In the genomic region with DNA sequence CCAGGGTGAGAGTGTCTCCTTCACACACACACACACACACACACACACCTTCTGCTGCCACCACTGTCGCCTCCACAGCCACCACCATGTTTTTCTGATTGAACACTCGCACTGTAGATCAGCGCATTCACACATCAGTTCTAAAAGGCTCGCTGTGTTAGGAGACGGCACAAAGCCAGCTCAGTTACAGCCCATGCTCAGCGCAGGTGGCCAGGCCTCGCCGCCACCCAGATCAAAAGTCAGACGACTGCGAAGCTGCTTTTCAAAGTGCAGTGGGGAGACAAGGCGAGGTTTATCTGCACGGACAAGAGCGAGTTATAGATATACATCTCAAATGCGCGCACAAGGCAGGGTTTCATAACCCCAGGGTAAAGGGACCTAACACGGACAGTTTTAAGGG, we compare ENCODE assay signal across 14 mouse cellular contexts.
A peak's percentile ranks its signal among the peaks of the same experiment; 100 is the strongest.
DNase-seq lines count a peak whose midpoint lies in the region; ATAC-seq and TF ChIP-seq lines count a peak whose summit lies in the region.
"Had no signal": no experiment of that assay in that cellular context is flagged by ENCODE, and none has a peak within 500 bp of the region (broad histone marks: within the 10 kb centered on the region; RNA-seq: fewer than 3 reads in every experiment).

No protein-coding gene starts in this region.

- WGBS in hindbrain, postnatal 0 days, result 82% methylated on average over 16 of the region's 16 CpGs
- 79% methylated on average over 16 of the region's 16 CpGs for whole genome bisulfite sequencing in hindbrain, embryonic 14.5 days
- WGBS in kidney, adult 2 months, result 54% methylated on average over 16 of the region's 16 CpGs
- 53% methylated on average over 16 of the region's 16 CpGs for WGBS in limb, embryonic 12.5 days

- H3K36me3 ChIP-seq in hindbrain, postnatal 0 days (ENCODE audit: insufficient read depth, low read length), result 0 out of 2 replicates have a peak, but pooled peaks cover 5% of the 10 kb centered on the region
- H3K36me3 ChIP-seq in hindbrain, embryonic 14.5 days (replicated peaks; ENCODE audit: control insufficient read depth, insufficient read depth), result no peaks in the 10 kb centered on the region; the same call in 1 of the 2 replicates
- H3K36me3 ChIP-seq in kidney, adult 2 months (ENCODE audit: control insufficient read depth, insufficient read depth, low read length), result no peaks in the 10 kb centered on the region
- no peaks in the 10 kb centered on the region for H3K36me3 ChIP-seq in limb, embryonic 12.5 days

- H3K4me2 ChIP-seq in hindbrain, postnatal 0 days (ENCODE audit: low read depth, low read length), result no peak overlapping the region
- no peak overlapping the region for H3K4me2 ChIP-seq in hindbrain, embryonic 14.5 days (replicated peaks)
- H3K4me2 ChIP-seq in limb, embryonic 12.5 days, result no peak overlapping the region
- H3K4me2 ChIP-seq: neural tube, embryonic 13.5 days had no signal

- TF ChIP-seq POLR2A in kidney, adult 2 months (IDR thresholded peaks at IDR 0.05; ENCODE audit: low read depth, low read length), result no peak

- no peaks in the 10 kb centered on the region for H3K4me1 ChIP-seq in hindbrain, postnatal 0 days (ENCODE audit: insufficient read depth, low read length)
- no peaks in the 10 kb centered on the region for H3K4me1 ChIP-seq in hindbrain, embryonic 14.5 days (replicated peaks; ENCODE audit: control insufficient read depth, insufficient read depth, low read length)
- H3K4me1 ChIP-seq in kidney, adult 2 months (ENCODE audit: control insufficient read depth, insufficient read depth, low read length), result peaks cover 18% of the 10 kb centered on the region
- peaks cover 25% of the 10 kb centered on the region for H3K4me1 ChIP-seq in limb, embryonic 12.5 days (replicated peaks)
- H3K4me1 ChIP-seq: neural tube, embryonic 13.5 days had no signal

- 0 out of 2 replicates have a peak overlapping the region, but pooled peaks have one; percentile 20 for H3K27ac ChIP-seq in hindbrain, postnatal 0 days
- H3K27ac ChIP-seq in hindbrain, embryonic 14.5 days, result no peak overlapping the region
- H3K27ac ChIP-seq in kidney, adult 2 months (ENCODE audit: insufficient read depth, low read depth, low read length), result no peak overlapping the region
- peak overlapping the region; percentile 41 for H3K27ac ChIP-seq in limb, embryonic 12.5 days
- H3K27ac ChIP-seq: kidney, postnatal 0 days; neural tube, embryonic 13.5 days had no signal

- no peaks in the 10 kb centered on the region for H3K9me3 ChIP-seq in hindbrain, postnatal 0 days (ENCODE audit: low read length)
- no peaks in the 10 kb centered on the region for H3K9me3 ChIP-seq in hindbrain, embryonic 14.5 days (ENCODE audit: control insufficient read depth, low read length)
- H3K9me3 ChIP-seq in limb, embryonic 12.5 days, result no peaks in the 10 kb centered on the region
- H3K9me3 ChIP-seq: neural tube, embryonic 13.5 days had no signal

- TF ChIP-seq CTCF in hindbrain, postnatal 0 days (IDR thresholded peaks at IDR 0.05; ENCODE audit: low read depth), result no peak
- no peak for TF ChIP-seq CTCF in kidney, adult 2 months (conservative IDR thresholded peaks at IDR 0.05; ENCODE audit: insufficient read depth, insufficient read length, low read depth, low read length)

- H3K27me3 ChIP-seq in hindbrain, postnatal 0 days (ENCODE audit: insufficient read depth, low read length), result no peaks in the 10 kb centered on the region
- no peaks in the 10 kb centered on the region for H3K27me3 ChIP-seq in hindbrain, embryonic 14.5 days (ENCODE audit: control insufficient read depth, insufficient read depth, low read length)
- no peaks in the 10 kb centered on the region for H3K27me3 ChIP-seq in kidney, adult 2 months (replicated peaks; ENCODE audit: control insufficient read depth, insufficient read depth, low read length)
- no peaks in the 10 kb centered on the region for H3K27me3 ChIP-seq in limb, embryonic 12.5 days
- H3K27me3 ChIP-seq: neural tube, embryonic 13.5 days had no signal

- H3K9ac ChIP-seq in hindbrain, postnatal 0 days (replicated peaks; ENCODE audit: low read length), result no peak overlapping the region
- H3K9ac ChIP-seq in hindbrain, embryonic 14.5 days, result no peak overlapping the region
- no peak overlapping the region for H3K9ac ChIP-seq in limb, embryonic 12.5 days (replicated peaks)
- H3K9ac ChIP-seq: neural tube, embryonic 13.5 days had no signal

- ATAC-seq in hindbrain, postnatal 0 days, result peak; percentile 62; the same call in 1 of the 2 replicates
- no peak for ATAC-seq in hindbrain, embryonic 14.5 days (ENCODE audit: low FRiP score)
- ATAC-seq in limb, embryonic 12.5 days (ENCODE audit: insufficient number of reproducible peaks, insufficient read depth, low FRiP score, low TSS enrichment, low read depth), result no peak; the same call in 1 of the 2 replicates

- peak; percentile 36 for DNase-seq in hindbrain, postnatal 0 days (ENCODE audit: low spot score)
- no peak for DNase-seq in hindbrain, embryonic 14.5 days (ENCODE audit: low spot score)
- peak; percentile 27 for DNase-seq in brain, adult 2 months (ENCODE audit: low read depth, low spot score)
- peak; percentile 76 for DNase-seq in kidney, adult 2 months
- no peak for DNase-seq in testis, postnatal 10 days (ENCODE audit: low spot score)
- no peak for DNase-seq in lung, postnatal 14 days
- no peak for DNase-seq in left cerebral cortex, adult 11 months (ENCODE audit: low spot score)
- DNase-seq: cerebellum, postnatal 25 days; heart, postnatal 14 days; lung, adult 2 months; right cerebral cortex, adult 18-20 months had no signal

- H3K4me3 ChIP-seq in hindbrain, postnatal 0 days (ENCODE audit: low read length), result no peak overlapping the region
- no peak overlapping the region for H3K4me3 ChIP-seq in hindbrain, embryonic 14.5 days (replicated peaks; ENCODE audit: low read length)
- no peak overlapping the region for H3K4me3 ChIP-seq in kidney, adult 2 months (ENCODE audit: insufficient read depth, low read depth, low read length)
- H3K4me3 ChIP-seq in limb, embryonic 12.5 days (replicated peaks), result no peak overlapping the region
- H3K4me3 ChIP-seq: neural tube, embryonic 13.5 days had no signal

Comparison
In these comparisons a context has a peak if more than half of its experiments do, and no peak if none do; other contexts are left out.
1. DNase-seq: peak in hindbrain, postnatal 0 days (single experiment), brain, adult 2 months (single experiment) and kidney, adult 2 months (single experiment); none in hindbrain, embryonic 14.5 days (single experiment), testis, postnatal 10 days (single experiment), lung, postnatal 14 days (single experiment) and left cerebral cortex, adult 11 months (single experiment).
2. H3K27ac ChIP-seq: peak in hindbrain, postnatal 0 days (single experiment) and limb, embryonic 12.5 days (single experiment); none in hindbrain, embryonic 14.5 days (single experiment) and kidney, adult 2 months (single experiment).